Mouse (Mus musculus) CH12.LX (cell line): Measurements from ENCODE around the gene Tiam1. TPM values are rescaled to one million over a fixed set of nuclear protein-coding genes. Genes with fewer than 3 reads are reported as not detected.

Experiments used
- DNase-seq: peaks from one replicate; pipeline ENCODE4 v3.0.0-alpha.2; 2013; ENCODE audit errors: extremely low read depth
- H3K27ac ChIP-seq: 2 replicates; pipeline ENCODE4 v1.5.1; 2012; ENCODE audit warnings: low read depth, mild to moderate bottlenecking, control low read depth, moderate library complexity; ENCODE audit not compliant: insufficient read depth
- H3K27me3 ChIP-seq: replicated peaks from 2 replicates; pipeline ENCODE3; 2012; ENCODE audit warnings: inconsistent platforms
- H3K36me3 ChIP-seq, 2 experiments: replicated peaks in 1 of 2; 2 replicates each; pipeline versions ENCODE3 to v1.6.1; 2012; ENCODE audit warnings: inconsistent platforms in 1 of 2, low read length in 1 of 2, mild to moderate bottlenecking in 1 of 2, mixed read lengths in 1 of 2, moderate library complexity in 1 of 2; ENCODE audit not compliant: control insufficient read depth in 1 of 2, insufficient read depth in 1 of 2
- H3K4me1 ChIP-seq, 2 experiments: 2 replicates each; pipeline ENCODE4 v1.6.1; 2012; ENCODE audit warnings: inconsistent platforms in 1 of 2, moderate library complexity in 1 of 2; ENCODE audit not compliant: insufficient read depth in 2 of 2, control insufficient read depth in 1 of 2
- H3K4me2 ChIP-seq: 2 replicates; pipeline ENCODE4 v1.6.1; 2012; ENCODE audit warnings: low read depth, mild to moderate bottlenecking, control low read depth; ENCODE audit not compliant: poor library complexity, insufficient read depth, severe bottlenecking
- H3K4me3 ChIP-seq, 3 experiments: fragments of 150-350 bp in 1 of 3; sonication (generic) in 1 of 3; replicated peaks in 1 of 3; 2 replicates each; pipeline versions ENCODE3 to v1.5.1; 2011 to 2012; ENCODE audit warnings: low read depth in 2 of 3, low read length in 2 of 3, mild to moderate bottlenecking in 2 of 3, moderate library complexity in 2 of 3, control low read depth in 1 of 3, improper control_type of control experiment in 1 of 3, inconsistent platforms in 1 of 3, mixed read lengths in 1 of 3; ENCODE audit not compliant: poor library complexity in 1 of 3
- H3K79me2 ChIP-seq: replicated peaks from 2 replicates; pipeline ENCODE4 v1.6.1; 2012; ENCODE audit warnings: mild to moderate bottlenecking, moderate library complexity; ENCODE audit not compliant: control insufficient read depth, poor library complexity, insufficient read depth, severe bottlenecking; ENCODE audit errors: extremely low read depth
- H3K9ac ChIP-seq: 2 replicates; pipeline ENCODE4 v1.6.1; 2012; ENCODE audit warnings: low read depth, mild to moderate bottlenecking, control low read depth, moderate library complexity; ENCODE audit not compliant: insufficient read depth
- H3K9me3 ChIP-seq: replicated peaks from 2 replicates; pipeline ENCODE3; 2012; ENCODE audit warnings: low read length, inconsistent platforms, mixed read lengths
- BHLHE40 ChIP-seq: IDR thresholded peaks from 2 replicates; pipeline ENCODE4 v1.6.1; 2011; ENCODE audit warnings: mild to moderate bottlenecking, low read depth, low read length, improper control_type of control experiment
- CHD1 ChIP-seq: IDR thresholded peaks from 2 replicates; pipeline ENCODE4 v1.6.1; 2012; ENCODE audit warnings: low read depth, low read length, improper control_type of control experiment, inconsistent platforms
- ELF1 ChIP-seq: IDR thresholded peaks from 2 replicates; pipeline ENCODE4 v1.6.1; 2014; ENCODE audit warnings: low read depth, mild to moderate bottlenecking, inconsistent platforms, low read length, improper control_type of control experiment
- ETS1 ChIP-seq: conservative IDR thresholded peaks from 2 replicates; pipeline ENCODE4 v1.6.1; 2012; ENCODE audit warnings: low read depth, mild to moderate bottlenecking, inconsistent platforms, low read length, improper control_type of control experiment, moderate library complexity
- GABPA ChIP-seq: IDR thresholded peaks from 2 replicates; pipeline ENCODE4 v1.6.1; 2012; ENCODE audit warnings: low read depth, low read length, improper control_type of control experiment, inconsistent platforms; ENCODE audit not compliant: insufficient replicate concordance
- HCFC1 ChIP-seq: IDR thresholded peaks from 2 replicates; pipeline ENCODE4 v1.6.1; 2012; ENCODE audit warnings: low read depth, mild to moderate bottlenecking, inconsistent platforms, low read length, improper control_type of control experiment
- IRF4 ChIP-seq: IDR thresholded peaks from 2 replicates; pipeline ENCODE4 v1.6.1; 2014; ENCODE audit warnings: low read depth, mild to moderate bottlenecking, inconsistent platforms, low read length, improper control_type of control experiment
- MAZ ChIP-seq: IDR thresholded peaks from 2 replicates; pipeline ENCODE4 v1.6.1; 2012; ENCODE audit warnings: low read depth, mild to moderate bottlenecking, inconsistent platforms, low read length, improper control_type of control experiment, moderate library complexity
- MXI1 ChIP-seq: IDR thresholded peaks from 2 replicates; pipeline ENCODE4 v1.6.1; 2011; ENCODE audit warnings: mild to moderate bottlenecking, low read depth, low read length, improper control_type of control experiment
- MYC ChIP-seq: IDR thresholded peaks from 2 replicates; pipeline ENCODE4 v1.6.1; 2011; ENCODE audit warnings: low read depth, mild to moderate bottlenecking, improper control_type of control experiment, low read length
- NELFE ChIP-seq: IDR thresholded peaks from 2 replicates; pipeline ENCODE4 v1.6.1; 2011; ENCODE audit warnings: low read depth, low read length, improper control_type of control experiment
- PAX5 ChIP-seq: IDR thresholded peaks from 2 replicates; pipeline ENCODE4 v1.6.1; 2012; ENCODE audit warnings: low read length, inconsistent platforms, mixed read lengths
- POLR2AphosphoS2 ChIP-seq: IDR thresholded peaks from 2 replicates; pipeline ENCODE4 v1.6.1; 2011; ENCODE audit warnings: low read depth, low read length, improper control_type of control experiment
- SIN3A ChIP-seq: IDR thresholded peaks from 2 replicates; pipeline ENCODE4 v1.6.1; 2012; ENCODE audit warnings: low read length, improper control_type of control experiment, inconsistent platforms
- ZC3H11A ChIP-seq: IDR thresholded peaks from 2 replicates; pipeline ENCODE4 v1.6.1; 2012; ENCODE audit warnings: low read depth, mild to moderate bottlenecking, inconsistent platforms, low read length, improper control_type of control experiment
- ZKSCAN1 ChIP-seq: IDR thresholded peaks from 2 replicates; pipeline ENCODE4 v1.6.1; 2012; ENCODE audit warnings: low read depth, inconsistent platforms, low read length, improper control_type of control experiment, borderline replicate concordance
- ZMIZ1 ChIP-seq: IDR thresholded peaks from 2 replicates; pipeline ENCODE4 v1.6.1; 2012; ENCODE audit warnings: low read depth, mild to moderate bottlenecking, inconsistent platforms, low read length, improper control_type of control experiment
- dilution Hi-C: fragments of 300-500 bp; cut with MboI; formaldehyde crosslinking; loops from 2 replicates; pipeline ENCODE4 v1.14.3; 2020; ENCODE audit warnings: low sequenced_read_pairs; ENCODE audit not compliant: extremely low pct_unique_long_range_greater_than_20kb, extremely low pct_ligation_motif_present
- in situ Hi-C: fragments of 300-500 bp; cut with MboI; formaldehyde crosslinking; loops from 3 replicates; pipeline ENCODE4 v1.14.3; 2019; ENCODE audit warnings: low sequenced_read_pairs, low pct_ligation_motif_present, low pct_unique_long_range_greater_than_20kb, mixed read lengths
- polyA plus RNA-seq: library from polyadenylated mRNA; unstranded; fragments of >175 nt; gene quantifications from 2 replicates; pipeline ENCODE4 v1.2.1, GENCODE M21; 2012; ENCODE audit warnings: low read depth; ENCODE audit not compliant: insufficient read length
- total RNA-seq, 2 experiments: library from RNA; depleted of rRNA; stranded (reverse); fragments of 300-350 nt in 1 of 2; fragments of >200 nt in 1 of 2; gene quantifications; 2 replicates each; pipeline ENCODE4 v1.2.3; 2012 to 2014

The Tiam1 gene
- total and polyA plus RNA-seq, 3 experiments: 0.03 to 0.40 (median 0.04) TPM

- H3K4me1 ChIP-seq: no peaks in the 10 kb centered on the region
- no peak overlapping the region for H3K9ac ChIP-seq
- no peaks in the 10 kb centered on the region for H3K36me3 ChIP-seq
- peaks cover 40% of the 10 kb centered on the region for H3K9me3 ChIP-seq
- H3K4me2 ChIP-seq: no peak overlapping the region
- peaks cover 13% of the 10 kb centered on the region for H3K27me3 ChIP-seq
- no peak overlapping the region for H3K27ac ChIP-seq
- no peak for TF ChIP-seq ELF1
- no peak for TF ChIP-seq MAZ
- TF ChIP-seq MXI1: no peak
- no peak for TF ChIP-seq HCFC1
- no peak for TF ChIP-seq SIN3A
- TF ChIP-seq GABPA: no peak
- no peak for TF ChIP-seq ZC3H11A
- TF ChIP-seq PAX5: no peak
- TF ChIP-seq ZKSCAN1: no peak
- no peak for TF ChIP-seq ETS1
- no peak overlapping the region for H3K4me3 ChIP-seq
- in situ Hi-C loops: no loop called here
- DNase-seq: no peak
- H3K79me2 ChIP-seq: no peaks in the 10 kb centered on the region
- dilution Hi-C loops: no loop called here
Measured at GRCm38 (mm10) chr16:90044004-90044754, 99.4 kb downstream of the Tiam1 start.

- no peaks in the 10 kb centered on the region for H3K4me1 ChIP-seq
- TF ChIP-seq GABPA: no peak
- TF ChIP-seq POLR2AphosphoS2: no peak
- TF ChIP-seq HCFC1: no peak
- TF ChIP-seq ZMIZ1: no peak
- TF ChIP-seq PAX5: no peak
- no peak for TF ChIP-seq NELFE
- no peak for TF ChIP-seq CHD1
- no peak for TF ChIP-seq BHLHE40
- TF ChIP-seq MYC: no peak
- TF ChIP-seq IRF4: no peak
- TF ChIP-seq, all 38 proteins: peak for 0
- Histone ChIP-seq H3K36me3 (no peaks in the 10 kb centered on the region), H3K9ac (no peak overlapping the region), H3K27ac (no peak overlapping the region), H3K27me3 (peaks cover 23% of the 10 kb centered on the region), H3K79me2 (no peaks in the 10 kb centered on the region), H3K9me3 (peaks cover 47% of the 10 kb centered on the region), H3K4me2 (no peak overlapping the region), H3K4me3 (no peak overlapping the region)
- in situ Hi-C loops: no loop called here
- DNase-seq: no peak
- dilution Hi-C loops: no loop called here
Measured at GRCm38 (mm10) chr16:90042874-90043273, 100.7 kb downstream of the Tiam1 start.
